Mouse (Mus musculus) kidney, embryonic 15.5 days (tissue): ENCODE results near the gene Dph1. TPM values are rescaled to one million over a fixed set of nuclear protein-coding genes. Genes with fewer than 3 reads are reported as not detected.
A peak's percentile ranks its signal among the peaks of the same experiment; 100 is the strongest.
"Not testable (repeated sequence)": the region's sequence is repeated elsewhere in the genome, so short reads cannot be mapped to it uniquely, and the experiment has no call there.

Source experiments
- ATAC-seq: fragments of 200-750 bp; cut with Nextera tagmentation; replicated peaks from 2 replicates; pipeline ENCODE4 v1.8.0; 2017; ENCODE audit warnings: moderate TSS enrichment; ENCODE audit not compliant: low FRiP score
- H3K27ac ChIP-seq: fragments of 300-500 bp; sonication (generic); 2 replicates; pipeline ENCODE4 v1.5.1; 2015; ENCODE audit warnings: mild to moderate bottlenecking, inconsistent platforms
- H3K27me3 ChIP-seq: fragments of 300-500 bp; sonication (generic); 2 replicates; pipeline ENCODE4 v1.6.1; 2015; ENCODE audit warnings: inconsistent platforms
- H3K36me3 ChIP-seq: fragments of 300-500 bp; sonication (generic); 2 replicates; pipeline ENCODE4 v1.6.1; 2015; ENCODE audit warnings: inconsistent platforms
- H3K4me1 ChIP-seq: fragments of 300-500 bp; sonication (generic); 2 replicates; pipeline ENCODE4 v1.6.1; 2015; ENCODE audit warnings: inconsistent platforms
- H3K4me2 ChIP-seq: fragments of 300-500 bp; sonication (generic); 2 replicates; pipeline ENCODE4 v1.6.1; 2015; ENCODE audit warnings: moderate library complexity, mild to moderate bottlenecking, inconsistent platforms
- H3K4me3 ChIP-seq: fragments of 300-500 bp; sonication (generic); replicated peaks from 2 replicates; pipeline ENCODE4 v1.5.1; 2015; ENCODE audit warnings: mild to moderate bottlenecking, inconsistent platforms
- H3K9ac ChIP-seq: fragments of 300-500 bp; sonication (generic); 2 replicates; pipeline ENCODE4 v1.6.1; 2015; ENCODE audit warnings: mild to moderate bottlenecking, inconsistent platforms
- H3K9me3 ChIP-seq: fragments of 300-500 bp; sonication (generic); replicated peaks from 2 replicates; pipeline ENCODE4 v1.6.1; 2016; ENCODE audit warnings: inconsistent platforms
- WGBS: fragments of 180-500 bp; shearing (Covaris S2); methylation state at CpG from one replicate; pipeline ENCODE4 v1.1.7; 2015; ENCODE audit warnings: mixed read lengths; 5-methylcytosine and 5-hydroxymethylcytosine counted together
- polyA plus RNA-seq: library from polyadenylated mRNA; unstranded; fragments of >200 nt; fragmentation: Nextera tagmentation; extraction: Ambion mirVana; gene quantifications from 2 replicates; pipeline ENCODE4 v1.2.1, GENCODE M21; 2015

The Dph1 gene
- polyA plus RNA-seq, 1 experiment from 2014 or later, result 24.6 TPM

- WGBS, result 68% methylated on average over 2 of the region's 2 CpGs
- ATAC-seq, result no peak; the same call in 1 of the 2 replicates
- H3K9me3 ChIP-seq, result no peaks in the 10 kb centered on the region
Measured at GRCm38 (mm10) chr11:75184986-75185385, 6.1 kb downstream of the Dph1 start.

GRCm38 (mm10) chr11:75184573-75184972, 6.5 kb downstream of the Dph1 start:
- H3K27ac ChIP-seq, result no peak overlapping the region
- peaks cover 22% of the 10 kb centered on the region for H3K4me1 ChIP-seq
- ATAC-seq, result no peak
- 91% methylated on average over 5 of the region's 5 CpGs for WGBS
- no peak overlapping the region for H3K9ac ChIP-seq
- H3K27me3 ChIP-seq, result no peaks in the 10 kb centered on the region
- H3K4me3 ChIP-seq, result no peak overlapping the region
- no peak overlapping the region for H3K4me2 ChIP-seq
- no peaks in the 10 kb centered on the region for H3K9me3 ChIP-seq
- H3K36me3 ChIP-seq, result peaks cover 53% of the 10 kb centered on the region

More at GRCm38 (mm10) chr11:75184986-75185385, 6.1 kb downstream of the Dph1 start:
- Histone ChIP-seq H3K4me1 (peaks cover 24% of the 10 kb centered on the region), H3K27me3 (no peaks in the 10 kb centered on the region), H3K36me3 (peaks cover 49% of the 10 kb centered on the region), H3K4me3 (no peak overlapping the region), H3K27ac (no peak overlapping the region), H3K9ac (no peak overlapping the region), H3K4me2 (no peak overlapping the region)

DNA sequence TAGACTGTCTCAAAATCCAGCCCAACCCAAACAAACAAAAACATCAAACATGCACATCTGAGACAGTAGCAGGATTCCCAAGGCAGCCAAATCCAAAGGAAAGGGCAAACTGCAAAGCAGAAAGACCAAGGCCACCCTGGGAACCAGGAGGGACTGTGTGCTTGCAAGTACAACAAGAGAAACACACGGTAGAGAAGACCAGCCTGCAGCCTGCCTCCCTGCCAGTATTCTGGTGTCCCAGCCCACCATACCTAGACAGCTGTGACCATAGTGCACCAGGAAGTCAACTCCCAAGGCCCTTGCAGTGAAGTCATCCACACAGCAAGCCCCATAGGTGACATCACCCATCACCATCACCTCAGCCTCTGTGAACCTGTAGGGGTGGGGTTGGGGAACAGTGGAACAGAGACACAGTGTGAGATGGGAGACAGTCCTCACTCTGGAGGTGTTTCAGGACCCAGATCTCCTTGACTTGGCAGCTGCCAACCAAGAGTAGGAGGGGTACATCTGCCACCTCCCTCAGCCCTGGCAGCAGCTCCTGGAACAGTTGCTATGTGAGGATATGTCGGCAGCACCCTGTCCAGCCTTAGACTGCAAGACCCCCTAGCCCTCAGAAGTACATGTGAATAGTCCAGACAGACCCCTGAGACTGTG, 7.0 kb downstream of the Dph1 start:
- peaks cover 54% of the 10 kb centered on the region for H3K36me3 ChIP-seq
- H3K4me3 ChIP-seq, result no peak overlapping the region
- H3K9ac ChIP-seq, result no peak overlapping the region
- 74% methylated on average over 2 of the region's 2 CpGs for WGBS
- H3K4me2 ChIP-seq, result no peak overlapping the region
- ATAC-seq, result no peak
- no peak overlapping the region for H3K27ac ChIP-seq
- H3K4me1 ChIP-seq, result peaks cover 22% of the 10 kb centered on the region
- no peaks in the 10 kb centered on the region for H3K27me3 ChIP-seq
- no peaks in the 10 kb centered on the region for H3K9me3 ChIP-seq

- peak; percentile 94 for ATAC-seq
- Histone ChIP-seq H3K9me3 (no peaks in the 10 kb centered on the region), H3K27ac (peak within 1 kb of the TSS; percentile 92), H3K4me2 (peak within 1 kb of the TSS; percentile 72), H3K4me1 (peaks cover 28% of the 10 kb centered on the region), H3K9ac (peak within 1 kb of the TSS; percentile 58), H3K4me3 (peak within 1 kb of the TSS; percentile 68), H3K27me3 (no peaks in the 10 kb centered on the region), H3K36me3 (peaks cover 61% of the 10 kb centered on the region)
- under 1% methylated on average over 33 of the region's 33 CpGs for WGBS
Measured at GRCm38 (mm10) chr11:75178672-75179208, 12.3 kb downstream of the Dph1 start, which contains the start of gene Ovca2. TSS of gene Ovca2 (minus strand) at chr11:75178835.

- Histone ChIP-seq H3K9me3 (no peaks in the 10 kb centered on the region), H3K4me2 (peak overlapping the region; percentile 72), H3K4me3 (peak overlapping the region; percentile 68), H3K27ac (peak overlapping the region; percentile 92), H3K36me3 (peaks cover 53% of the 10 kb centered on the region), H3K9ac (peak overlapping the region; percentile 58), H3K27me3 (peaks cover 7% of the 10 kb centered on the region), H3K4me1 (peaks cover 34% of the 10 kb centered on the region)
- ATAC-seq, result no peak
- 44% methylated on average over 12 of the region's 12 CpGs for WGBS
Measured at GRCm38 (mm10) chr11:75178011-75178410, 13.0 kb downstream of the Dph1 start.

DNA sequence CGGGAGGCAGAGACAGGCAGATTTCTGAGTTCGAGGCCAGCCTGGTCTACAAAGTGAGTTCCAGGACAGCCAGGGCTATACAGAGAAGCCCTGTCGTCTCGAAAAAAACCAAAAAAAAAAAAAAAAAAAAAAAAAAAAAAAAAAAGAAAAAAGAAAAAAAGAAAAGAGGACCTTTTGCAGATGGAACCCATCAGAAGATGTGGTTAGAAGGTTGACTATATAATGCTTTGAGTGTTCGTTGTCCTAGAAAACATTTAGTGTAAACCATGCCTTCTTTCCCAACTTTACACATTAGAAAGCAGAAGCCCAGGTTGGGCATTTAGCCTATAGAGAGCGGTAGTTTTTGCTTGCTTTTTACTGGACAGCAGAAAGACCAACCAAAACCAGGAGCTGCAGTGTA, 16.5 kb downstream of the Dph1 start:
- not testable (repeated sequence) for H3K9ac ChIP-seq, H3K4me3 ChIP-seq, H3K4me2 ChIP-seq, H3K9me3 ChIP-seq, H3K27ac ChIP-seq, ATAC-seq
- Histone ChIP-seq H3K36me3 (peaks cover 19% of the 10 kb centered on the region), H3K27me3 (peaks cover 42% of the 10 kb centered on the region), H3K4me1 (peaks cover 62% of the 10 kb centered on the region)
- WGBS, result 72% methylated on average over 6 of the region's 6 CpGs

DNA sequence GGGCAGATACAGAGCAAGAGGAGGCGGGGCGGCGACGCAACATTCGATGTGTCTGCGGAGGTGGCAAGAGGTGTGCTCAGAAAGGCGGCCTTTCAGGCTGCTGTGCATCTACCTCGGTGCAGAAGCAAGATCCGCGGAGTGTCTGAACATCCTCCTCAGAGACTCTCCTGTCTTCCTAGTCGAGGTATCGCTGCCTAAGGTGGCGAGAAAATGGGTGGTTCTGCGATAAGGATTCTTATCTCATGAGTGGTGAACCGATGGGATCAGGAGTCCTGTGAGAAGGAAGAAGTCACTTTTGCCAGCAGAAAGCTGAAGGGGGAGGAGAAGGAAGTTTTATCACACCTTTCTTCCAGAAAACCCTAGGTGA, 17.3 kb downstream of the Dph1 start:
- H3K4me2 ChIP-seq, result peak overlapping the region; percentile 94
- H3K36me3 ChIP-seq, result peaks cover 19% of the 10 kb centered on the region
- H3K9me3 ChIP-seq, result no peaks in the 10 kb centered on the region
- ATAC-seq, result no peak
- peak overlapping the region; percentile 73 for H3K4me3 ChIP-seq
- H3K9ac ChIP-seq, result 0 out of 2 replicates have a peak overlapping the region, but pooled peaks have one; percentile 27
- 3% methylated on average over 15 of the region's 15 CpGs for WGBS
- H3K27me3 ChIP-seq, result peaks cover 49% of the 10 kb centered on the region
- no peak overlapping the region for H3K27ac ChIP-seq
- H3K4me1 ChIP-seq, result peaks cover 62% of the 10 kb centered on the region

DNA sequence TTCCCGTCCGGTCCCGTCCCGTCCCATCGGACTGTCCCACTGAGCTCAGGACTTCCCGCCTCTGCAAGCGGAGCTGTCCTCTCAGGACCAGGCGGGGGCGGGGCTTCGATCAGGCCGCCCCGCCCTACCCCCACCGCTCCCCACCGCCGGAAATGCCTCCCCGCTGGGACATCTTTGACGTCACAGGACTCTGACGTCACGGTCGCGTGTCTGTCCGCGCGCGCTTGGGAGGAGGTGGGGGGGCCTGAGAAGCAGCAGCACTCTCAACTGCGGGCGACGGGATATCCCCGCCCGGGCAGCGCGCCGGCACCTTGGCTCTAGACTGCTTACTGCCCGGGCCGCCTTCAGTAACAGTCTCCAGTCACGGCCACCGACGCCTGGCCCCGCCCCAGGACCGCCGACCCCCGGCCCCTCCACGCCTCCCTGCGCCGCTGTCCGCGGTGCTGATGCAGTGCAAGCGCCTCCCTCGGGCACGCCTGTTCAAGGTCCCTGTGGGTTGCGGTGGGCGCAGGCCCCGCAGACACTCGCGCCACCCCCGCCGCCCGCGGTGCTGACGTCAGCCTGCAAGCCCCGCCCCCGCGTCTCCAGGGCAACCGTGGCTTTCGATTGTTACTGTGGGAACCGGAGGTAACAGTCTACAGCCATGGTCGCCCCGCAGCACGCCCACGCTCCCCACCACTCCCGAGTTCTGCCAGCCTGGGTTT, 17.8 kb downstream of the Dph1 start:
- under 1% methylated on average over 71 of the region's 71 CpGs for WGBS
- ATAC-seq, result peak; percentile 71
- Histone ChIP-seq H3K9ac (peak overlapping the region; percentile 27; the same call in 1 of the 2 replicates), H3K9me3 (no peaks in the 10 kb centered on the region), H3K4me3 (peak overlapping the region; percentile 73), H3K27ac (no peak overlapping the region), H3K4me1 (peaks cover 67% of the 10 kb centered on the region), H3K27me3 (peaks cover 55% of the 10 kb centered on the region), H3K4me2 (peak overlapping the region; percentile 94), H3K36me3 (peaks cover 19% of the 10 kb centered on the region)

DNA sequence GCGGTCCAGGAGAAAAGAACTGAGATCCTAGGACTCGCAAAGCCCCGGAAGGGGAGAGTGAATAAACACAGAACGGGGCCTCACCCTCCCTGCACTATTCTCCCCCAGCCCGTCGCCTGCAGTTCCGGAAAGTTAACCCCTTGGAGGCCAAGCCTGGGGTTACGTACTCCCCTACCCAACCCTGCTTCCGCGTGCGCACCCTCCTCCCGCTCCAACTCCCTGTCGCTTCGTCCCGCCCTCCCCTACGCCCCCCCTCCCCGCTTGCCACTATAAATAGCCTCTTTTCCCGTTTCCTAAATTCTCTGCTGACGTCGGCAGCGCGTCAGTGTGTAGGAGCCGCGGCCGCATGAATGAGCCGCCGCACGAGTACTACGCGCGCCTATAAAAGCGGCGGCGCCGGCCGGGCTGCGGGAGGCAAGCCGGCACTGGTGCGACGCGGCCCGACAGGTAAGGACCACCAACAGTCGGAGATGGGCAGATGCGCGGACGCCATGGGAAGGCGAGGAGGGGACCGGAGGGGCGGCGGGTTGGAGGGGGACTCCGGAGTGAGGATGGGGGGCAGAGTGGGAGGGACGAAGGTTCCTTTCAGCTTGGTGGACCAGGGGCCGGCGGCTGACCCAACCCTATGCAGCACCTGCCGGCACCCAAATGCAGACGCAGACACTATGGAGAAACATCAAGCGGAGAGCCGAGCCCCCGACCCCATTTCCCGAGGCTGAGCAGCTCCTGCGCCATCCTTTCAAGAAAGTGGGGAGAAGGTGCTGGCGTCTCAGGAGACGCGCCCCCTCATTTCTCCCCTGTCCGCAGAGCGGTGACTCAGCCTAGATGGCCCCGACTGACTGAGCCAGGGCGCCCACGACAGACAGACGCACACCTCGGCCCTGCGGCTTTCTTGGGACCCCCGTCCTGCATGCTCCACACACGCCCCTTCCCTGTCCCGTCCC, 18.6 kb downstream of the Dph1 start:
- H3K4me1 ChIP-seq, result peaks cover 67% of the 10 kb centered on the region
- peak overlapping the region; percentile 73 for H3K4me3 ChIP-seq
- ATAC-seq, result no peak
- H3K27me3 ChIP-seq, result peaks cover 63% of the 10 kb centered on the region
- 0 out of 2 replicates have a peak overlapping the region, but pooled peaks have one; percentile 27 for H3K9ac ChIP-seq
- WGBS, result under 1% methylated on average over 75 of the region's 75 CpGs
- H3K27ac ChIP-seq, result no peak overlapping the region
- peak overlapping the region; percentile 94 for H3K4me2 ChIP-seq
- no peaks in the 10 kb centered on the region for H3K9me3 ChIP-seq
- H3K36me3 ChIP-seq, result peaks cover 13% of the 10 kb centered on the region

- peak overlapping the region; percentile 94 for H3K4me2 ChIP-seq
Measured at GRCm38 (mm10) chr11:75171186-75171865, 19.7 kb downstream of the Dph1 start.

More at GRCm38 (mm10) chr11:75171186-75171865, 19.7 kb downstream of the Dph1 start:
- 12% methylated on average over 17 of the region's 17 CpGs for WGBS
- Histone ChIP-seq H3K27ac (no peak overlapping the region), H3K4me3 (peak overlapping the region; percentile 73), H3K27me3 (peaks cover 74% of the 10 kb centered on the region), H3K9ac (no peak overlapping the region), H3K36me3 (peaks cover 5% of the 10 kb centered on the region), H3K4me1 (peaks cover 78% of the 10 kb centered on the region), H3K9me3 (no peaks in the 10 kb centered on the region)
- ATAC-seq, result no peak
